Mouse (Mus musculus) G1E (cell line): Measurements from ENCODE around the gene Btnl2. TPM values are rescaled to one million over a fixed set of nuclear protein-coding genes. Genes with fewer than 3 reads are reported as not detected.

Experiments used
- ATAC-seq: 2 replicates; pipeline ENCODE4 v1.8.0; 2016; ENCODE audit warnings: mild to moderate bottlenecking; ENCODE audit not compliant: insufficient number of reproducible peaks, poor library complexity, low FRiP score, severe bottlenecking; ENCODE audit errors: extremely low read depth
- DNase-seq: peaks from one replicate; pipeline ENCODE4 v3.0.0; 2012; ENCODE audit warnings: low spot score
- H3K27me3 ChIP-seq: 2 replicates; pipeline ENCODE4 v1.6.1; 2012; ENCODE audit warnings: mild to moderate bottlenecking, low read length, inconsistent platforms; ENCODE audit not compliant: insufficient read depth
- H3K36me3 ChIP-seq: replicated peaks from 2 replicates; pipeline ENCODE3; 2012; ENCODE audit warnings: mild to moderate bottlenecking, inconsistent platforms
- H3K4me1 ChIP-seq: 2 replicates; pipeline ENCODE4 v1.6.1; 2012; ENCODE audit warnings: low read depth, low read length, inconsistent platforms, mixed read lengths; ENCODE audit not compliant: insufficient read depth
- H3K4me3 ChIP-seq: 2 replicates; pipeline ENCODE4 v1.5.1; 2012; ENCODE audit warnings: low read depth, mild to moderate bottlenecking, inconsistent platforms, low read length, moderate library complexity, mixed read lengths
- H3K9me3 ChIP-seq: replicated peaks from 2 replicates; pipeline ENCODE4 v1.6.1; 2012; ENCODE audit warnings: inconsistent platforms
- CTCF ChIP-seq: IDR thresholded peaks from 2 replicates; pipeline ENCODE4 v1.5.1; 2012; ENCODE audit warnings: low read depth, low read length, inconsistent platforms, mixed read lengths
- GATA1 ChIP-seq: IDR thresholded peaks from 2 replicates; pipeline ENCODE4 v1.6.1; 2012; ENCODE audit warnings: borderline replicate concordance, low read length, inconsistent platforms, mixed read lengths
- GATA2 ChIP-seq: IDR thresholded peaks from 2 replicates; pipeline ENCODE4 v1.6.1; 2012; ENCODE audit warnings: low read depth, low read length, inconsistent platforms, borderline replicate concordance
- POLR2AphosphoS5 ChIP-seq: IDR thresholded peaks from 2 replicates; pipeline ENCODE4 v1.6.1; 2012; ENCODE audit warnings: low read depth, low read length, inconsistent platforms; ENCODE audit not compliant: insufficient replicate concordance
- TAL1 ChIP-seq: conservative IDR thresholded peaks from 2 replicates; pipeline ENCODE4 v1.6.1; 2012; ENCODE audit warnings: low read depth, low read length, inconsistent platforms, mixed read lengths
- polyA plus RNA-seq: library from polyadenylated mRNA; stranded (reverse); fragments of >175 nt; gene quantifications from 2 replicates; pipeline ENCODE4 v1.2.3, GENCODE M21; 2012
- total RNA-seq, 2 experiments: library from RNA; stranded (forward) in 1 of 2; stranded (reverse) in 1 of 2; fragments of 200-1000 nt in 1 of 2; fragments of >200 nt in 1 of 2; fragmentation: Nextera tagmentation in 1 of 2; gene quantifications; 2 replicates each; pipeline ENCODE4 v1.2.3; 2014 to 2017

Btnl2 gene
- total and polyA plus RNA-seq, 3 experiments, result 0.05 TPM; not detected in 2

DNA sequence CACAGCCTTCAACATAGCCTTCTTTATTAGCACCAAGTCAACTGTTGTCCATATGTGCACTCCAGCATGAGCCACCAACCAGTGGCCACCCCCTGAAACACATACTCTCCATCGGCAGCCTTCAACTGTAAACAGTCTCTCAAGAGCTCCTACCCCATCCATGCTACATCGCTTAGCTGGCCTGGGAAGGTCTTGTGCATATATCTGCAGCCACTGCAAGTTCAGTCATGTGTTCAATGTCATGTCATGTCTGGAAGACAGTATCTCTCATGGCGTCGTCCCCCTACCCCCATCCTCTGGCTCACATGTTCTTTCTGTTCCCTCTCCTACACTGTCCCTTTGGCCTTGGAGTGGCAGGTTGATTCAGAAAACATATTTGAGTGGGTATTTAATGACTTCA lies 9.7 kb upstream of the Btnl2 start:
- DNase-seq (no peak), ATAC-seq (no peak)
- TF ChIP-seq POLR2AphosphoS5 (no peak), GATA2 (no peak), TAL1 (no peak), CTCF (no peak), GATA1 (no peak)
- no peaks in the 10 kb centered on the region for H3K9me3 ChIP-seq
- H3K4me3 ChIP-seq, result no peak overlapping the region
- H3K27me3 ChIP-seq, result no peaks in the 10 kb centered on the region; the same call in 1 of the 2 replicates
- H3K4me1 ChIP-seq, result no peaks in the 10 kb centered on the region
- H3K36me3 ChIP-seq, result no peaks in the 10 kb centered on the region

DNA sequence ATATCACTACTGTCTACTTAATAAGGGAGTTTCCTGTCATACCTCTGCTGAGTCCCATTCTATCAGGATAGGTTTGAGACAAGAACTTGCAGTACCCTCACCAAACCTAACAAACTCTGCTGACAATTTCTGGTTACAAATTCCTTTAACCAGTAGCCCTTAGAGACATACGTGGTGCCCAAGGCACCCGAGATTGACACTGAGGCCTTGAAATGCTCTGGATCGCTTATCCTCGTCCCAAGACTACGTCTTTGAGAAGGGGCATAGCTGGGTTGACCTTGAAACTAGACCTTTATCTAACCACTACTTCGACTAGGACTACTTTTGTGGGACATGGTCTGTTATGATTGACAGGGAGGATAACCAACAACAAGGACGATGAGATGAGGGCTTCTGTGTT lies 9.1 kb upstream of the Btnl2 start:
- Histone ChIP-seq H3K4me1 (no peaks in the 10 kb centered on the region), H3K9me3 (no peaks in the 10 kb centered on the region), H3K36me3 (no peaks in the 10 kb centered on the region), H3K4me3 (no peak overlapping the region), H3K27me3 (no peaks in the 10 kb centered on the region; the same call in none of the 2 replicates)
- no peak for TF ChIP-seq POLR2AphosphoS5
- TF ChIP-seq CTCF, result no peak
- no peak for TF ChIP-seq GATA2
- no peak for TF ChIP-seq GATA1
- TF ChIP-seq TAL1, result no peak
- DNase-seq (no peak), ATAC-seq (no peak)

GRCm38 (mm10) chr17:34346041-34346440 lies 8.6 kb upstream of the Btnl2 start:
- no peak for TF ChIP-seq TAL1
- TF ChIP-seq CTCF, result no peak
- TF ChIP-seq GATA1, result no peak
- TF ChIP-seq GATA2, result no peak
- no peak for TF ChIP-seq POLR2AphosphoS5
- no peaks in the 10 kb centered on the region; the same call in none of the 2 replicates for H3K27me3 ChIP-seq
- H3K9me3 ChIP-seq, result no peaks in the 10 kb centered on the region
- ATAC-seq (no peak), DNase-seq (no peak)
- no peak overlapping the region for H3K4me3 ChIP-seq
- H3K4me1 ChIP-seq, result no peaks in the 10 kb centered on the region
- no peaks in the 10 kb centered on the region for H3K36me3 ChIP-seq

GRCm38 (mm10) chr17:34347606-34348308 lies 6.9 kb upstream of the Btnl2 start:
- ATAC-seq, result no peak
- H3K27me3 ChIP-seq, result no peaks in the 10 kb centered on the region; the same call in none of the 2 replicates

GRCm38 (mm10) chr17:34349429-34349828 lies 5.2 kb upstream of the Btnl2 start:
- peak; percentile 13 for DNase-seq
- H3K4me3 ChIP-seq, result no peak overlapping the region
- H3K9me3 ChIP-seq, result no peaks in the 10 kb centered on the region
- H3K27me3 ChIP-seq, result no peaks in the 10 kb centered on the region; the same call in none of the 2 replicates
- H3K36me3 ChIP-seq, result no peaks in the 10 kb centered on the region
- H3K4me1 ChIP-seq, result no peaks in the 10 kb centered on the region
- TF ChIP-seq TAL1 (no peak), CTCF (peak; percentile 86)
- ATAC-seq, result no peak

More at GRCm38 (mm10) chr17:34347606-34348308, 6.9 kb upstream of the Btnl2 start:
- TF ChIP-seq TAL1 (no peak), CTCF (no peak)
- no peaks in the 10 kb centered on the region for H3K36me3 ChIP-seq
- H3K4me1 ChIP-seq, result no peaks in the 10 kb centered on the region
- H3K9me3 ChIP-seq, result no peaks in the 10 kb centered on the region
- DNase-seq, result no peak
- no peak overlapping the region for H3K4me3 ChIP-seq

GRCm38 (mm10) chr17:34354940-34355339 lies 318 bp downstream of the Btnl2 start:
- no peak for TF ChIP-seq POLR2AphosphoS5
- no peak for TF ChIP-seq CTCF
- no peak for TF ChIP-seq TAL1
- TF ChIP-seq GATA1, result no peak
- no peak for TF ChIP-seq GATA2
- H3K27me3 ChIP-seq, result peaks cover 3% of the 10 kb centered on the region; the same call in 1 of the 2 replicates
- H3K9me3 ChIP-seq, result no peaks in the 10 kb centered on the region
- no peaks in the 10 kb centered on the region for H3K36me3 ChIP-seq
- H3K4me1 ChIP-seq, result no peaks in the 10 kb centered on the region
- no peak overlapping the region for H3K4me3 ChIP-seq
- ATAC-seq (no peak), DNase-seq (no peak)
